Mouse (Mus musculus) intestine, postnatal 0 days (tissue): ENCODE measurements around the gene Gm765. TPM values are rescaled to one million over a fixed set of nuclear protein-coding genes. Genes with fewer than 3 reads are reported as not detected.

Source experiments
- ATAC-seq: fragments of 200-750 bp; cut with Nextera tagmentation; 2 replicates; pipeline ENCODE4 v1.8.0; 2017; ENCODE audit warnings: mild to moderate bottlenecking, moderate TSS enrichment, moderate library complexity
- H3K27ac ChIP-seq: fragments of 300-500 bp; sonication (generic); 2 replicates; pipeline ENCODE4 v1.5.1; 2014; ENCODE audit warnings: mild to moderate bottlenecking, low read depth, low read length, moderate library complexity
- H3K27me3 ChIP-seq: fragments of 300-500 bp; sonication (generic); replicated peaks from 2 replicates; pipeline ENCODE4 v1.6.1; 2014; ENCODE audit warnings: low read length, mixed read lengths; ENCODE audit not compliant: control insufficient read depth, insufficient read depth
- H3K36me3 ChIP-seq: fragments of 300-500 bp; sonication (generic); 2 replicates; pipeline ENCODE4 v1.6.1; 2014; ENCODE audit warnings: mild to moderate bottlenecking, moderate library complexity; ENCODE audit not compliant: control insufficient read depth, insufficient read depth
- H3K4me1 ChIP-seq: fragments of 300-500 bp; sonication (generic); replicated peaks from 2 replicates; pipeline ENCODE4 v1.6.1; 2014; ENCODE audit warnings: antibody characterized with exemption, low read length, mixed read lengths; ENCODE audit not compliant: control insufficient read depth, insufficient read depth
- H3K4me2 ChIP-seq: fragments of 300-500 bp; sonication (generic); replicated peaks from 2 replicates; pipeline ENCODE4 v1.6.1; 2014; ENCODE audit warnings: low read depth, mild to moderate bottlenecking, moderate library complexity
- H3K4me3 ChIP-seq: fragments of 300-500 bp; sonication (generic); 2 replicates; pipeline ENCODE4 v1.5.1; 2014; ENCODE audit warnings: low read depth, low read length
- H3K9ac ChIP-seq: fragments of 300-500 bp; sonication (generic); 2 replicates; pipeline ENCODE4 v1.6.1; 2014; ENCODE audit warnings: mild to moderate bottlenecking, low read depth, low read length
- H3K9me3 ChIP-seq: fragments of 300-500 bp; sonication (generic); 2 replicates; pipeline ENCODE4 v1.6.1; 2016; ENCODE audit warnings: mixed run types; ENCODE audit not compliant: control insufficient read depth
- CTCF ChIP-seq: sonication (generic); IDR thresholded peaks from 2 replicates; pipeline ENCODE4 v1.5.1; 2016; ENCODE audit warnings: low read depth, mild to moderate bottlenecking, control low read depth, antibody characterized with exemption, moderate library complexity
- whole genome bisulfite sequencing: fragments of 180-500 bp; shearing (Covaris S2); extraction: QIAGEN DNeasy Blood & Tissue Kit; methylation state at CpG from one replicate; pipeline ENCODE4 v1.1.7; 2014; 5-methylcytosine and 5-hydroxymethylcytosine counted together
- polyA plus RNA-seq: library from polyadenylated mRNA; unstranded; fragments of >200 nt; fragmentation: Nextera tagmentation; extraction: Ambion mirVana; gene quantifications from 2 replicates; pipeline ENCODE4 v1.2.1, GENCODE M21; 2015

The Gm765 gene
- not detected in 2 replicates for polyA plus RNA-seq

- Histone ChIP-seq H3K9me3 (no peaks in the 10 kb centered on the region), H3K4me1 (no peaks in the 10 kb centered on the region), H3K4me2 (no peak within 1 kb of the TSS), H3K27ac (no peak within 1 kb of the TSS), H3K27me3 (no peaks in the 10 kb centered on the region), H3K36me3 (no peaks in the 10 kb centered on the region), H3K9ac (no peak within 1 kb of the TSS), H3K4me3 (no peak within 1 kb of the TSS)
- no peak for TF ChIP-seq CTCF
- ATAC-seq: no peak
- 84% methylated on average over 5 of the region's 5 CpGs for WGBS
These were observed at the start of gene Gm765 for GRCm38 (mm10) chr6:98342654-98343053. Gene Gm765, minus strand, starts transcription at chr6:98342754.

- no peak for ATAC-seq
- Histone ChIP-seq H3K27ac (no peak overlapping the region), H3K4me2 (no peak overlapping the region), H3K4me1 (no peaks in the 10 kb centered on the region), H3K4me3 (no peak overlapping the region), H3K27me3 (no peaks in the 10 kb centered on the region), H3K9ac (no peak overlapping the region), H3K9me3 (no peaks in the 10 kb centered on the region), H3K36me3 (no peaks in the 10 kb centered on the region)
- 85% methylated on average over 8 of the region's 8 CpGs for WGBS
- no peak for TF ChIP-seq CTCF
These were observed 42.9 kb upstream of the Gm765 start for GRCm38 (mm10) chr6:98385487-98385886.

GRCm38 (mm10) chr6:98384431-98384830 lies 41.9 kb upstream of the Gm765 start:
- no peak for ATAC-seq
- no peak for TF ChIP-seq CTCF

GRCm38 (mm10) chr6:98383411-98383810 lies 40.9 kb upstream of the Gm765 start:
- H3K27me3 ChIP-seq: no peaks in the 10 kb centered on the region
- no peak overlapping the region for H3K4me2 ChIP-seq
- H3K36me3 ChIP-seq: no peaks in the 10 kb centered on the region
- H3K27ac ChIP-seq: no peak overlapping the region
- 37% methylated on average over 6 of the region's 6 CpGs for WGBS
- H3K4me3 ChIP-seq: no peak overlapping the region
- H3K4me1 ChIP-seq: no peaks in the 10 kb centered on the region
- peak; percentile 68 for TF ChIP-seq CTCF
- no peak for ATAC-seq
- H3K9ac ChIP-seq: no peak overlapping the region
- no peaks in the 10 kb centered on the region for H3K9me3 ChIP-seq

More at GRCm38 (mm10) chr6:98384431-98384830, 41.9 kb upstream of the Gm765 start:
- H3K27me3 ChIP-seq: no peaks in the 10 kb centered on the region
- 80% methylated on average over 8 of the region's 8 CpGs for WGBS
- no peak overlapping the region for H3K27ac ChIP-seq
- no peak overlapping the region for H3K9ac ChIP-seq
- H3K4me1 ChIP-seq: no peaks in the 10 kb centered on the region
- H3K4me3 ChIP-seq: no peak overlapping the region
- H3K9me3 ChIP-seq: no peaks in the 10 kb centered on the region
- H3K4me2 ChIP-seq: no peak overlapping the region
- H3K36me3 ChIP-seq: no peaks in the 10 kb centered on the region

GRCm38 (mm10) chr6:98366199-98366598 lies 23.6 kb upstream of the Gm765 start:
- Histone ChIP-seq H3K4me1 (no peaks in the 10 kb centered on the region), H3K36me3 (no peaks in the 10 kb centered on the region), H3K27me3 (no peaks in the 10 kb centered on the region), H3K4me2 (no peak overlapping the region), H3K9me3 (no peaks in the 10 kb centered on the region), H3K27ac (no peak overlapping the region), H3K9ac (no peak overlapping the region), H3K4me3 (no peak overlapping the region)
- no peak for ATAC-seq
- TF ChIP-seq CTCF: no peak
- WGBS: 85% methylated on average over 4 of the region's 4 CpGs

- Histone ChIP-seq H3K9me3 (no peaks in the 10 kb centered on the region), H3K4me3 (no peak overlapping the region), H3K27me3 (no peaks in the 10 kb centered on the region), H3K9ac (no peak overlapping the region), H3K4me1 (no peaks in the 10 kb centered on the region), H3K4me2 (no peak overlapping the region), H3K36me3 (no peaks in the 10 kb centered on the region), H3K27ac (no peak overlapping the region)
- no peak for ATAC-seq
- 73% methylated on average over 5 of the region's 5 CpGs for WGBS
- no peak for TF ChIP-seq CTCF
These were observed 12.7 kb upstream of the Gm765 start for GRCm38 (mm10) chr6:98355271-98355670.

GRCm38 (mm10) chr6:98353285-98353684 lies 10.7 kb upstream of the Gm765 start:
- H3K9me3 ChIP-seq: no peaks in the 10 kb centered on the region
- H3K27me3 ChIP-seq: no peaks in the 10 kb centered on the region
- ATAC-seq: no peak
- no peak for TF ChIP-seq CTCF
- WGBS: 95% methylated on average over 3 of the region's 3 CpGs
- no peak overlapping the region for H3K4me3 ChIP-seq
- no peak overlapping the region for H3K9ac ChIP-seq
- no peak overlapping the region for H3K4me2 ChIP-seq
- H3K36me3 ChIP-seq: no peaks in the 10 kb centered on the region
- H3K4me1 ChIP-seq: no peaks in the 10 kb centered on the region
- H3K27ac ChIP-seq: no peak overlapping the region
